Mouse (Mus musculus): ENCODE data around the gene Ccdc159.

DNA sequence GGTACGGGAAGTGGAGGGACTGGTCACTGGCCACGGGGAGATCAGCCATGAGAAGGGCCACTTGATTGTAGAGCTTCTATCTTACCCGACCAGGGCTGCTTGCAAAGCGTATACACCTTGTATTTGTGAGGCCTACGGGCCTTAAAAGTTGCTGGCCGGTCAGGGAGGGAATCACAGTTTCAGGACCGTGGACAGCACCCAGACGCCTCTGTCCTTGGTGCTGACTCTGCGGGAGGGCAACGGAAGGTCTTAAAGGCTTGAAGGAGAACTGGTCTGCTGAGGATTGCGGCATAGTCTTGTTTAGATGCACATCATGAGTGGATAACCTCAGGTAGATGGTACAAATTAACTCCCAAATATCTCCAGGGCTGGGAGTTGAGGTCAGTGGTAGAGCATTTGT, 23.1 kb downstream of the Ccdc159 start:
- TF ChIP-seq ZNF384 (IDR thresholded peaks at IDR 0.05; ENCODE audit: low read depth, low read length): no peak
- no peak for TF ChIP-seq CHD2 (IDR thresholded peaks at IDR 0.05; ENCODE audit: low read depth, low read length)
- TF ChIP-seq HCFC1 (IDR thresholded peaks at IDR 0.05; ENCODE audit: borderline replicate concordance, insufficient read depth, low read length): no peak
